Mouse (Mus musculus) intestine, embryonic 15.5 days (tissue): Measurements from ENCODE around the gene Calm3. TPM values are rescaled to one million over a fixed set of nuclear protein-coding genes. Genes with fewer than 3 reads are reported as not detected.

Source experiments
- ATAC-seq: fragments of 200-750 bp; cut with Nextera tagmentation; 2 replicates; pipeline ENCODE4 v1.8.0; 2017; ENCODE audit warnings: moderate TSS enrichment, moderate library complexity
- H3K27ac ChIP-seq: fragments of 300-500 bp; sonication (generic); 2 replicates; pipeline ENCODE4 v1.5.1; 2015; ENCODE audit warnings: mild to moderate bottlenecking, inconsistent platforms
- H3K27me3 ChIP-seq: fragments of 300-500 bp; sonication (generic); replicated peaks from 2 replicates; pipeline ENCODE4 v1.6.1; 2015; ENCODE audit warnings: inconsistent platforms
- H3K36me3 ChIP-seq: fragments of 300-500 bp; sonication (generic); 2 replicates; pipeline ENCODE4 v1.6.1; 2015; ENCODE audit warnings: inconsistent platforms
- H3K4me1 ChIP-seq: fragments of 300-500 bp; sonication (generic); replicated peaks from 2 replicates; pipeline ENCODE4 v1.6.1; 2015; ENCODE audit warnings: inconsistent platforms
- H3K4me2 ChIP-seq: fragments of 300-500 bp; sonication (generic); replicated peaks from 2 replicates; pipeline ENCODE4 v1.6.1; 2015; ENCODE audit warnings: mild to moderate bottlenecking, inconsistent platforms
- H3K4me3 ChIP-seq: fragments of 300-500 bp; sonication (generic); replicated peaks from 2 replicates; pipeline ENCODE4 v1.5.1; 2015; ENCODE audit warnings: inconsistent platforms
- H3K9ac ChIP-seq: fragments of 300-500 bp; sonication (generic); 2 replicates; pipeline ENCODE4 v1.6.1; 2015; ENCODE audit warnings: inconsistent platforms
- H3K9me3 ChIP-seq: fragments of 300-500 bp; sonication (generic); 2 replicates; pipeline ENCODE4 v1.6.1; 2016; ENCODE audit warnings: inconsistent platforms
- WGBS: fragments of 180-500 bp; shearing (Covaris S2); methylation state at CpG from one replicate; pipeline ENCODE4 v1.1.7; 2015; 5-methylcytosine and 5-hydroxymethylcytosine counted together
- polyA plus RNA-seq: library from polyadenylated mRNA; unstranded; fragments of >200 nt; fragmentation: Nextera tagmentation; extraction: Ambion mirVana; gene quantifications from 2 replicates; pipeline ENCODE4 v1.2.1, GENCODE M21; 2015

Gene Calm3
- polyA plus RNA-seq, 1 experiment from 2014 or later, result 140 TPM

- no peaks in the 10 kb centered on the region for H3K27me3 ChIP-seq
- peaks cover 16% of the 10 kb centered on the region for H3K4me1 ChIP-seq
- H3K4me2 ChIP-seq, result peak overlapping the region; percentile 88
- 0 out of 2 replicates have a peak, but pooled peaks cover 4% of the 10 kb centered on the region for H3K36me3 ChIP-seq
- peak overlapping the region; percentile 76 for H3K9ac ChIP-seq
- no peak for ATAC-seq
- peak overlapping the region; percentile 76 for H3K4me3 ChIP-seq
- no peaks in the 10 kb centered on the region for H3K9me3 ChIP-seq
- H3K27ac ChIP-seq, result peak overlapping the region; percentile 81
- 16% methylated on average over 11 of the region's 11 CpGs for WGBS
Observed at GRCm38 (mm10) chr7:16876006-16876405, 47.9 kb downstream of the Calm3 start.

GRCm38 (mm10) chr7:16875326-16875725, 48.6 kb downstream of the Calm3 start:
- Histone ChIP-seq H3K9ac (peak overlapping the region; percentile 76), H3K4me3 (peak overlapping the region; percentile 76), H3K36me3 (0 out of 2 replicates have a peak, but pooled peaks cover 4% of the 10 kb centered on the region), H3K4me1 (peaks cover 13% of the 10 kb centered on the region), H3K4me2 (peak overlapping the region; percentile 88), H3K27me3 (no peaks in the 10 kb centered on the region), H3K9me3 (no peaks in the 10 kb centered on the region), H3K27ac (peak overlapping the region; percentile 81)
- WGBS, result under 1% methylated on average over 37 of the region's 42 CpGs
- no peak for ATAC-seq

GRCm38 (mm10) chr7:16875310-16875325, 48.8 kb downstream of the Calm3 start, which contains the start of gene Dact3:
Dact3 (plus strand) TSS chr7:16875317.
- no CpG with 5 or more reads among the region's 1 CpGs for WGBS
- Histone ChIP-seq H3K9ac (peak within 1 kb of the TSS; percentile 76), H3K4me1 (peaks cover 11% of the 10 kb centered on the region), H3K27me3 (no peaks in the 10 kb centered on the region), H3K4me2 (peak within 1 kb of the TSS; percentile 88), H3K36me3 (0 out of 2 replicates have a peak, but pooled peaks cover 4% of the 10 kb centered on the region), H3K9me3 (no peaks in the 10 kb centered on the region), H3K4me3 (peak within 1 kb of the TSS; percentile 76), H3K27ac (peak within 1 kb of the TSS; percentile 92)
- ATAC-seq, result no peak

DNA sequence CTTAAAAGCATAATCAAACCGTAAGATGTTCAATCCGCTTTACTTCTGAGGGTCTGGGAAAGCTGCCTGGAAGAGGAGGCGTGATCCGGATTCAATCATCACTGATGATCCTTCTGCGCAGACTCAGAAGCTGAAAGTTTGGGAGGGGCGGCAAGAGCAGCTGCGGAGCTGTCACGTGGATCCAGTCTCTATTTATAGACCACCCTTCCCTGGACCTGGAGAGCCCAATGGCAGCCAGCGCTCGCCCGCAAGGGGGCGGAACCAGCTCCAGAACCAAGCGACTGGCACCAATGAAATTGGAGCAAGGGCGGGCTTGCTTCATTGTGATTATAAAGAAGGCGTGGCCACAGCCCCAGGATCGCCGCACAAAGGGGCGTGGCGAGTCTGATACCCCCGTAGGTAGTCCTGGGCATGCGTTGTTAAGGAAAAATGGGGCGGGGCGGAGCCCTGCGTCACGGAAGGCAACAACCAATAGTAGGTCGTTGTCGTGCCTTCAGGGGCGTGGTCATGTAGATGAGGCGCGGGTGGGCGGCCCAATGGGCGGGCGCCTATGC, 49.1 kb downstream of the Calm3 start:
- Histone ChIP-seq H3K4me2 (peak overlapping the region; percentile 88), H3K4me3 (peak overlapping the region; percentile 76), H3K36me3 (0 out of 2 replicates have a peak, but pooled peaks cover 4% of the 10 kb centered on the region), H3K27ac (peak overlapping the region; percentile 92), H3K9me3 (no peaks in the 10 kb centered on the region), H3K27me3 (no peaks in the 10 kb centered on the region), H3K4me1 (peaks cover 9% of the 10 kb centered on the region), H3K9ac (0 out of 2 replicates have a peak overlapping the region, but pooled peaks have one; percentile 14)
- peak; percentile 97 for ATAC-seq
- WGBS, result under 1% methylated on average over 32 of the region's 33 CpGs

GRCm38 (mm10) chr7:16874190-16874589, 49.7 kb downstream of the Calm3 start:
- H3K9ac ChIP-seq, result 0 out of 2 replicates have a peak overlapping the region, but pooled peaks have one; percentile 14
- ATAC-seq, result no peak
- H3K36me3 ChIP-seq, result 0 out of 2 replicates have a peak, but pooled peaks cover 4% of the 10 kb centered on the region
- no peaks in the 10 kb centered on the region for H3K9me3 ChIP-seq
- H3K4me3 ChIP-seq, result peak overlapping the region; percentile 34
- H3K27me3 ChIP-seq, result no peaks in the 10 kb centered on the region
- H3K4me1 ChIP-seq, result peaks cover 9% of the 10 kb centered on the region
- H3K27ac ChIP-seq, result peak overlapping the region; percentile 92
- 3% methylated on average over 17 of the region's 17 CpGs for WGBS
- H3K4me2 ChIP-seq, result peak overlapping the region; percentile 56

DNA sequence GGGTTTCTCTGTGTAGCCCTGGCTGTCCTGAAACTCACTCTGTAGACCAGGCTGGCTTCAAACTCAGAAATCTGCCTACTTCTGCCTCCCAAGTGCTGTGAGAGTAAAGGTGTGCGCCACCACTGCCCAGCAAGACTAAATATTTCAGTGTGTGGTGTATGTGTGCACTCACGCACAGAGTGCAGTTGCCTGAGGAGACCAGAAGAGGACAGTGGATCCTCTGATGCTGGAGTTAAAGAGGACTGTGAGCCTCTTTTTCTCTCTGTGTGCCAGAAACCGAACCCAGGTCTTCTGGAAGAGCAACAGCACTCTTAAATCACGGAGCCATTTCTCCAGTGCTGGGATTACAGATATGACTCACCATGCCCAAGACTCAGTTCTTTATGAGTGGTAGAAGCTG, 50.5 kb downstream of the Calm3 start:
- no peak for ATAC-seq

DNA sequence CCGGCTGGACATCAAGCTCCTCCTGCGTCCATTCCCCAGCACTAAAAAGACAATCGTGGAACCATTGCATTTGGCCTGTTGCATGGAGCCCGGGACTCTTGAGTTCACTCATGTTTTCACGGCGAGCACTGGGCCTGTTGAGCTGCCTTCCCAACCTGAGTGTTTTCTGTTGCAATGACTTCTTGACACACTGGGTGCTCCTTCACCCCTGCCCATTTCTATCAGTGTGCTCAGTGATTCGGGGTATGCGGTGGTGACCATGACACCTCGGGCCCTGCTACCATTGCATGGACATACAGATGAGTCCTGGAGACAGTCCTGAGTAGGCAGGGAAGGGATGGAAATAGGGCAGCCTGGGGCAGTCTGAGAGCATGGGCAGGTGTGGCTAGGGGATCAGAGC, 51.4 kb downstream of the Calm3 start:
- H3K36me3 ChIP-seq, result 0 out of 2 replicates have a peak, but pooled peaks cover 7% of the 10 kb centered on the region
- peaks cover 6% of the 10 kb centered on the region; the same call in 1 of the 2 replicates for H3K4me1 ChIP-seq
- no peak overlapping the region for H3K27ac ChIP-seq
- H3K4me2 ChIP-seq, result no peak overlapping the region
- no peak overlapping the region for H3K4me3 ChIP-seq
- H3K9ac ChIP-seq, result no peak overlapping the region
- 92% methylated on average over 9 of the region's 9 CpGs for WGBS
- H3K27me3 ChIP-seq, result no peaks in the 10 kb centered on the region
- no peak for ATAC-seq
- H3K9me3 ChIP-seq, result no peaks in the 10 kb centered on the region

More for the DNA sequence above, 50.5 kb downstream of the Calm3 start:
- no peak overlapping the region for H3K4me2 ChIP-seq
- H3K36me3 ChIP-seq, result 0 out of 2 replicates have a peak, but pooled peaks cover 4% of the 10 kb centered on the region
- H3K4me3 ChIP-seq, result no peak overlapping the region
- no peak overlapping the region for H3K27ac ChIP-seq
- H3K9me3 ChIP-seq, result no peaks in the 10 kb centered on the region
- no peak overlapping the region for H3K9ac ChIP-seq
- WGBS, result 89% methylated on average over 4 of the region's 4 CpGs
- no peaks in the 10 kb centered on the region for H3K27me3 ChIP-seq
- H3K4me1 ChIP-seq, result peaks cover 6% of the 10 kb centered on the region

DNA sequence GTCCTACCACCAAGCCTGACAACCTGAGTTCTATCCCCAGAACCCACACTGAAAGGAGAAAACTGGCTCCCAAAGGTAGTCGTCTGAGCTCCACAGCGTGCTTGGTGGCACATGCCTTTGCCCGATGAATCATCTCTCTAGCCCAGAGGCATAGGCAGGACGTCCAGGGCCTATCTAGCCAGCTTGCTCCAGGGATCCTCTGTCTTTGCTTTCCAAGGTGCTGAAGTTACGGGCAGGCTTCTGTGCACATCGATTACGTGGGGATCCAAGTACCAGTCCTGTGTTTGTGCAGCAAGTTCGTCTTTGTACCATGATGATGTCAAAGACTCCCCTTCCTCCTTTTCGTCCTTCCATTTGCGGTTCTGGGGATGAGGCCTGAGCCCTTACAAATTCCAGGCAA, 52.3 kb downstream of the Calm3 start:
- Histone ChIP-seq H3K4me2 (no peak overlapping the region), H3K27ac (no peak overlapping the region), H3K9me3 (no peaks in the 10 kb centered on the region), H3K4me1 (peaks cover under 1% of the 10 kb centered on the region; the same call in 1 of the 2 replicates), H3K36me3 (0 out of 2 replicates have a peak, but pooled peaks cover 7% of the 10 kb centered on the region), H3K27me3 (no peaks in the 10 kb centered on the region), H3K4me3 (no peak overlapping the region), H3K9ac (no peak overlapping the region)
- ATAC-seq, result no peak
- WGBS, result 83% methylated on average over 10 of the region's 10 CpGs

GRCm38 (mm10) chr7:16869497-16869896, 54.4 kb downstream of the Calm3 start:
- peak; percentile 83 for ATAC-seq
- peak overlapping the region; percentile 22; the same call in 1 of the 2 replicates for H3K4me2 ChIP-seq
- H3K9me3 ChIP-seq, result no peaks in the 10 kb centered on the region
- H3K36me3 ChIP-seq, result peaks cover 10% of the 10 kb centered on the region; the same call in 1 of the 2 replicates
- no peak overlapping the region for H3K9ac ChIP-seq
- 28% methylated on average over 16 of the region's 16 CpGs for WGBS
- no peak overlapping the region for H3K27ac ChIP-seq
- H3K27me3 ChIP-seq, result no peaks in the 10 kb centered on the region
- no peaks in the 10 kb centered on the region for H3K4me1 ChIP-seq
- H3K4me3 ChIP-seq, result 0 out of 2 replicates have a peak overlapping the region, but pooled peaks have one; percentile 1

GRCm38 (mm10) chr7:16867488-16867887, 56.4 kb downstream of the Calm3 start:
- peaks cover 15% of the 10 kb centered on the region; the same call in 1 of the 2 replicates for H3K36me3 ChIP-seq
- no peak overlapping the region for H3K9ac ChIP-seq
- ATAC-seq, result no peak
- H3K4me3 ChIP-seq, result no peak overlapping the region
- no peak overlapping the region for H3K27ac ChIP-seq
- H3K27me3 ChIP-seq, result no peaks in the 10 kb centered on the region
- H3K9me3 ChIP-seq, result no peaks in the 10 kb centered on the region
- 71% methylated on average over 3 of the region's 3 CpGs for WGBS
- no peak overlapping the region for H3K4me2 ChIP-seq
- no peaks in the 10 kb centered on the region for H3K4me1 ChIP-seq

Other genes starting within 250 kb of the Calm3 start
- not detected in 2 replicates for gene Ceacam15, start 248.4 kb downstream of the Calm3 start, polyA plus RNA-seq
- not detected in 2 replicates for gene Ceacam9, start 202.2 kb downstream of the Calm3 start, polyA plus RNA-seq
- gene Ap2s1, start 185.7 kb downstream of the Calm3 start, polyA plus RNA-seq, result 248 and 256 TPM in 2 replicates
- gene Slc1a5, start 142.8 kb downstream of the Calm3 start, polyA plus RNA-seq, result 61.8 and 64.0 TPM in 2 replicates
- gene Strn4, start 108.2 kb downstream of the Calm3 start, polyA plus RNA-seq, result 77.3 and 85.5 TPM in 2 replicates
- gene Fkrp, start 107.4 kb downstream of the Calm3 start, polyA plus RNA-seq, result 25.1 and 25.6 TPM in 2 replicates
- gene Prkd2, start 81.2 kb downstream of the Calm3 start, polyA plus RNA-seq, result 9.7 and 12.5 TPM in 2 replicates
- gene Dact3, start 48.8 kb downstream of the Calm3 start, polyA plus RNA-seq, result 3.1 and 3.2 TPM in 2 replicates
- 7.4 and 8.3 TPM in 2 replicates for gene Gng8, start 32.3 kb downstream of the Calm3 start, polyA plus RNA-seq
- 2.8 and 3.0 TPM in 2 replicates for gene Ptgir, start 17.6 kb downstream of the Calm3 start, polyA plus RNA-seq
- gene Pnmal2, start 20.6 kb upstream of the Calm3 start, polyA plus RNA-seq, result 8.1 and 8.3 TPM in 2 replicates
- 3.0 and 3.1 TPM in 2 replicates for gene Pnmal1, start 35.6 kb upstream of the Calm3 start, polyA plus RNA-seq
- 0.28 and 0.44 TPM in 2 replicates for gene Gm42372, start 59.0 kb upstream of the Calm3 start, polyA plus RNA-seq
- 28.1 and 29.0 TPM in 2 replicates for gene Ccdc8, start 68.6 kb upstream of the Calm3 start, polyA plus RNA-seq
- 81.5 and 89.5 TPM in 2 replicates for gene Ppp5c, start 103.8 kb upstream of the Calm3 start, polyA plus RNA-seq
- gene Hif3a, start 138.3 kb upstream of the Calm3 start, polyA plus RNA-seq, result 66.7 and 71.4 TPM in 2 replicates
- 0.40 and 0.42 TPM in 2 replicates for gene Psg16, start 149.9 kb upstream of the Calm3 start, polyA plus RNA-seq
- gene Ceacam3, start 226.2 kb upstream of the Calm3 start, polyA plus RNA-seq, result not detected in 2 replicates